Mouse (Mus musculus): ENCODE data around the gene Cotl1.

- TF ChIP-seq GATA1 (IDR thresholded peaks at IDR 0.05; ENCODE audit: low read length) (no peak), TAL1 (IDR thresholded peaks at IDR 0.05; ENCODE audit: low read length) (no peak)
Measured at GRCm38 (mm10) chr8:119798965-119799264, 41.4 kb downstream of the Cotl1 start.

All from erythroblast, embryonic 14.5 days (primary cell).